Mouse (Mus musculus) forebrain, postnatal 0 days (tissue): ENCODE measurements around the gene Apopt1. TPM values are rescaled to one million over a fixed set of nuclear protein-coding genes. Genes with fewer than 3 reads are reported as not detected.
"Not testable (repeated sequence)": the region's sequence is repeated elsewhere in the genome, so short reads cannot be mapped to it uniquely, and the experiment has no call there.

Source experiments
- ATAC-seq: fragments of 200-750 bp; cut with Nextera tagmentation; 2 replicates; pipeline ENCODE4 v1.8.0; 2017; ENCODE audit warnings: mild to moderate bottlenecking, moderate library complexity
- DNase-seq: peaks from one replicate; pipeline ENCODE4 v3.0.0-alpha.2; 2015
- H3K27ac ChIP-seq: fragments of 300-500 bp; sonication (generic); 2 replicates; pipeline ENCODE4 v1.5.1; 2014; ENCODE audit warnings: low read depth, mild to moderate bottlenecking, antibody characterized with exemption, low read length, moderate library complexity, mixed read lengths
- H3K27me3 ChIP-seq: fragments of 300-500 bp; sonication (generic); 2 replicates; pipeline ENCODE4 v1.6.1; 2014; ENCODE audit warnings: mild to moderate bottlenecking, low read length, mixed read lengths; ENCODE audit not compliant: insufficient read depth
- H3K36me3 ChIP-seq: fragments of 300-500 bp; sonication (generic); 2 replicates; pipeline ENCODE4 v1.6.1; 2014; ENCODE audit warnings: mild to moderate bottlenecking, moderate library complexity; ENCODE audit not compliant: insufficient read depth
- H3K4me1 ChIP-seq: fragments of 300-500 bp; sonication (generic); 2 replicates; pipeline ENCODE4 v1.6.1; 2014; ENCODE audit warnings: antibody characterized with exemption; ENCODE audit not compliant: insufficient read depth
- H3K4me2 ChIP-seq: fragments of 300-500 bp; sonication (generic); 2 replicates; pipeline ENCODE4 v1.6.1; 2014; ENCODE audit warnings: low read depth, mild to moderate bottlenecking, moderate library complexity
- H3K4me3 ChIP-seq: fragments of 300-500 bp; sonication (generic); 2 replicates; pipeline ENCODE4 v1.5.1; 2014; ENCODE audit warnings: low read depth, low read length, mixed read lengths
- H3K9ac ChIP-seq: fragments of 300-500 bp; sonication (generic); 2 replicates; pipeline ENCODE4 v1.6.1; 2014; ENCODE audit warnings: mild to moderate bottlenecking
- H3K9me3 ChIP-seq: fragments of 300-500 bp; sonication (generic); 2 replicates; pipeline ENCODE4 v1.6.1; 2016; ENCODE audit warnings: low read length
- CTCF ChIP-seq: sonication (generic); IDR thresholded peaks from 2 replicates; pipeline ENCODE4 v1.5.1; 2016; ENCODE audit warnings: antibody characterized with exemption, control low read depth, low read depth
- WGBS: fragments of 180-500 bp; shearing (Covaris S2); extraction: QIAGEN DNeasy Blood & Tissue Kit; methylation state at CpG from one replicate; pipeline ENCODE4 v1.1.7; 2014; 5-methylcytosine and 5-hydroxymethylcytosine counted together
- polyA plus RNA-seq: library from polyadenylated mRNA; unstranded; fragments of >200 nt; fragmentation: Nextera tagmentation; extraction: Ambion mirVana; gene quantifications from 2 replicates; pipeline ENCODE4 v1.2.1, GENCODE M21; 2015
- total RNA-seq: library from RNA; depleted of rRNA; stranded (reverse); fragments of >200 nt; gene quantifications from 2 replicates; pipeline ENCODE4 v1.2.3, GENCODE M21; 2014

Gene Apopt1
- total and polyA plus RNA-seq, 2 experiments from 2014 or later = 27.8 to 59.8 TPM

GRCm38 (mm10) chr12:111704609-111705008 lies 8.5 kb upstream of the Apopt1 start:
- no peak overlapping the region; the same call in 1 of the 2 replicates for H3K9ac ChIP-seq

GRCm38 (mm10) chr12:111705186-111705973 lies 7.7 kb upstream of the Apopt1 start:
- DNase-seq = no peak
- no peak for ATAC-seq
- Histone ChIP-seq H3K9ac (no peak overlapping the region), H3K4me3 (no peak overlapping the region), H3K4me2 (no peak overlapping the region), H3K9me3 (no peaks in the 10 kb centered on the region), H3K27me3 (no peaks in the 10 kb centered on the region), H3K4me1 (no peaks in the 10 kb centered on the region), H3K27ac (no peak overlapping the region), H3K36me3 (peaks cover 31% of the 10 kb centered on the region)
- TF ChIP-seq CTCF = no peak
- 74% methylated on average over 15 of the region's 15 CpGs for WGBS

More at GRCm38 (mm10) chr12:111704609-111705008, 8.5 kb upstream of the Apopt1 start:
- H3K36me3 ChIP-seq = peaks cover 24% of the 10 kb centered on the region
- ATAC-seq = no peak
- no peak for TF ChIP-seq CTCF
- H3K27ac ChIP-seq = no peak overlapping the region
- H3K4me3 ChIP-seq = no peak overlapping the region
- H3K9me3 ChIP-seq = no peaks in the 10 kb centered on the region
- DNase-seq = no peak
- H3K27me3 ChIP-seq = no peaks in the 10 kb centered on the region
- no peak overlapping the region for H3K4me2 ChIP-seq
- H3K4me1 ChIP-seq = no peaks in the 10 kb centered on the region
- WGBS = 46% methylated on average over 9 of the region's 9 CpGs

- no peak for TF ChIP-seq CTCF
Observed at GRCm38 (mm10) chr12:111708181-111708580, 4.9 kb upstream of the Apopt1 start.

GRCm38 (mm10) chr12:111710091-111710490 lies 3.0 kb upstream of the Apopt1 start:
- Histone ChIP-seq H3K4me3 (no peak overlapping the region), H3K4me1 (peaks cover 13% of the 10 kb centered on the region), H3K9me3 (no peaks in the 10 kb centered on the region), H3K9ac (no peak overlapping the region), H3K27ac (no peak overlapping the region), H3K4me2 (no peak overlapping the region), H3K36me3 (peaks cover 40% of the 10 kb centered on the region), H3K27me3 (no peaks in the 10 kb centered on the region)
- no peak for TF ChIP-seq CTCF
- 87% methylated on average over 10 of the region's 10 CpGs for WGBS
- ATAC-seq (no peak), DNase-seq (no peak)

More at GRCm38 (mm10) chr12:111708181-111708580, 4.9 kb upstream of the Apopt1 start:
- Histone ChIP-seq H3K9me3 (no peaks in the 10 kb centered on the region), H3K9ac (no peak overlapping the region), H3K36me3 (peaks cover 40% of the 10 kb centered on the region), H3K4me3 (no peak overlapping the region), H3K27ac (peak overlapping the region; percentile 29; the same call in 1 of the 2 replicates), H3K4me1 (peaks cover 6% of the 10 kb centered on the region), H3K4me2 (no peak overlapping the region), H3K27me3 (no peaks in the 10 kb centered on the region)
- ATAC-seq (no peak), DNase-seq (no peak)
- 64% methylated on average over 4 of the region's 4 CpGs for WGBS

- H3K9me3 ChIP-seq = no peaks in the 10 kb centered on the region
- DNase-seq = no peak
- TF ChIP-seq CTCF = no peak
- peak overlapping the region; percentile 80 for H3K9ac ChIP-seq
- peaks cover 32% of the 10 kb centered on the region for H3K36me3 ChIP-seq
- no peaks in the 10 kb centered on the region for H3K27me3 ChIP-seq
- WGBS = 2% methylated on average over 32 of the region's 33 CpGs
- peak overlapping the region; percentile 95 for H3K4me3 ChIP-seq
- H3K4me1 ChIP-seq = peaks cover 13% of the 10 kb centered on the region
- ATAC-seq = peak; percentile 23
- peak overlapping the region; percentile 75 for H3K4me2 ChIP-seq
- peak overlapping the region; percentile 85 for H3K27ac ChIP-seq
Observed at GRCm38 (mm10) chr12:111712476-111712875, 585 bp upstream of the Apopt1 start.

GRCm38 (mm10) chr12:111713880-111714279 lies 819 bp downstream of the Apopt1 start:
- not testable (repeated sequence) for ATAC-seq, DNase-seq, H3K27ac ChIP-seq, H3K27me3 ChIP-seq, H3K9me3 ChIP-seq, H3K9ac ChIP-seq
- H3K4me2 ChIP-seq = peak overlapping the region; percentile 75
- peak overlapping the region; percentile 95 for H3K4me3 ChIP-seq
- H3K4me1 ChIP-seq = peaks cover 13% of the 10 kb centered on the region
- H3K36me3 ChIP-seq = peaks cover 23% of the 10 kb centered on the region
- WGBS = 77% methylated on average over 6 of the region's 6 CpGs

GRCm38 (mm10) chr12:111716505-111716904 lies 3.4 kb downstream of the Apopt1 start:
- Histone ChIP-seq H3K4me3 (no peak overlapping the region), H3K9ac (no peak overlapping the region), H3K4me2 (no peak overlapping the region), H3K36me3 (no peaks in the 10 kb centered on the region), H3K4me1 (peaks cover 13% of the 10 kb centered on the region), H3K27me3 (no peaks in the 10 kb centered on the region), H3K27ac (no peak overlapping the region), H3K9me3 (no peaks in the 10 kb centered on the region)
- DNase-seq (no peak), ATAC-seq (no peak)
- no peak for TF ChIP-seq CTCF
- WGBS = 98% methylated on average over 7 of the region's 7 CpGs
